Mouse (Mus musculus) CD4-positive, CD25-positive, alpha-beta regulatory T cell, adult 4 months (primary cell): Measurements from ENCODE around the gene Itln1. TPM values are rescaled to one million over a fixed set of nuclear protein-coding genes. Genes with fewer than 3 reads are reported as not detected.
A peak's percentile ranks its signal among the peaks of the same experiment; 100 is the strongest.

Experiments used
- ATAC-seq: one replicate; pipeline ENCODE4 v1.8.0; 2017
- polyA plus RNA-seq, 2 experiments: library from polyadenylated mRNA; unstranded; fragments of 100-300 nt; shearing (Covaris generic); gene quantifications; one replicate each; pipeline ENCODE4 v1.2.1; 2017

The Itln1 gene
- polyA plus RNA-seq = not detected

- ATAC-seq = no peak
These were observed at the start of gene Itln1 for GRCm38 (mm10) chr1:171535194-171535593. Gene Itln1, minus strand, starts transcription at chr1:171535294.

GRCm38 (mm10) chr1:171584584-171584983, 49.5 kb upstream of the Itln1 start:
- ATAC-seq = no peak

GRCm38 (mm10) chr1:171577168-171577567, 42.1 kb upstream of the Itln1 start:
- no peak for ATAC-seq

- ATAC-seq = no peak
These were observed 33.3 kb upstream of the Itln1 start for GRCm38 (mm10) chr1:171568436-171568835.

GRCm38 (mm10) chr1:171566777-171567176, 31.7 kb upstream of the Itln1 start:
- peak; percentile 78 for ATAC-seq

GRCm38 (mm10) chr1:171565888-171566287, 30.8 kb upstream of the Itln1 start:
- ATAC-seq = peak; percentile 56

- ATAC-seq = peak; percentile 69
These were observed 29.2 kb upstream of the Itln1 start for GRCm38 (mm10) chr1:171564247-171564646.

GRCm38 (mm10) chr1:171563042-171563441, 27.9 kb upstream of the Itln1 start:
- ATAC-seq = no peak

- peak; percentile 32 for ATAC-seq
These were observed 26.6 kb upstream of the Itln1 start for GRCm38 (mm10) chr1:171561639-171562225.

- ATAC-seq = no peak
These were observed 26.1 kb upstream of the Itln1 start for GRCm38 (mm10) chr1:171561200-171561599.

- no peak for ATAC-seq
These were observed 25.2 kb upstream of the Itln1 start for GRCm38 (mm10) chr1:171560262-171560661.

GRCm38 (mm10) chr1:171558898-171559297, 23.8 kb upstream of the Itln1 start, which contains the start of gene Cd244a:
Gene Cd244a, plus strand, starts transcription at chr1:171559193.
- no peak for ATAC-seq

GRCm38 (mm10) chr1:171558407-171558806, 23.3 kb upstream of the Itln1 start:
- no peak for ATAC-seq

GRCm38 (mm10) chr1:171556366-171556765, 21.3 kb upstream of the Itln1 start:
- no peak for ATAC-seq

GRCm38 (mm10) chr1:171553359-171554341, 18.6 kb upstream of the Itln1 start:
- ATAC-seq = no peak

GRCm38 (mm10) chr1:171552230-171552629, 17.1 kb upstream of the Itln1 start:
- ATAC-seq = no peak

- ATAC-seq = no peak
These were observed 16.2 kb upstream of the Itln1 start for GRCm38 (mm10) chr1:171551326-171551725.

GRCm38 (mm10) chr1:171540694-171541093, 5.6 kb upstream of the Itln1 start:
- no peak for ATAC-seq

- no peak for ATAC-seq
These were observed 537 bp downstream of the Itln1 start for GRCm38 (mm10) chr1:171534557-171534956.

GRCm38 (mm10) chr1:171532830-171533229, 2.3 kb downstream of the Itln1 start:
- no peak for ATAC-seq

GRCm38 (mm10) chr1:171531367-171531766, 3.7 kb downstream of the Itln1 start:
- ATAC-seq = no peak

GRCm38 (mm10) chr1:171515557-171515956, 19.5 kb downstream of the Itln1 start:
- ATAC-seq = no peak

GRCm38 (mm10) chr1:171515039-171515438, 20.1 kb downstream of the Itln1 start:
- no peak for ATAC-seq

GRCm38 (mm10) chr1:171513760-171514159, 21.3 kb downstream of the Itln1 start:
- no peak for ATAC-seq
